13 mouse cellular contexts compared by ENCODE assay signal in the genomic region with DNA sequence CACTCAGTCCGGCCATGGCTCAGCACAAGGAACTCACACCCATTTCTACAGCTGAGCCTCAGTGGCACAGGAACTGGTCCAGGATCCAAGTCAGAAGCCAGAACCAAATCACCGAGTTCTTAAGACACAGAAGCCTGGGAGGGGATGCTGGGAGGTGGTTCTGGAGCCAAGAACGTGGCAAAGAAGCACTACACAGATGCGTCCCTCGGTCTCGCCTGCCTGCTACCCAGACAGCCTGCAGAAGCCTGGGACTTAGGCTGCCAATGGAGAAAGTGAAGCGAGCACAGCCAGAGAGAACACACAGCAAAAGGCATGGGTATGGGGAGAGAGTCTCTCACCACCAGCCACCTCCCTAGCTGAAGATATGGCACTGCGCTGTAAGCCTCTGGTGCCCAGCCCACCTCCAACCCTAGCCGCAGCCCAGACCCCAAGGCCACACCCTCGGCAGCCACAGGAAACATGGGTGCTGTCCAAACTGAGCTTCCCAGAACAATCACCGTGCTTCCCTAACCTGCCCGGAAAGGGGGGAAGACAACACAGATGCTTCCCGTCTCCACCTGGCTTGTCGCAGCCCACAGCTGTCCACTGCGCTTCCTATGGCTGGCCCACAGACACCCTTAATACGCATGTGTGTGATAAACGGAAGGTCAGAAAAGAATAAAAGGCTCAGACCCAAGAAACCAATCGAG. TPM values are rescaled to one million over a fixed set of nuclear protein-coding genes. Genes with fewer than 3 reads are reported as not detected.
DNase-seq lines count a peak whose midpoint lies in the region; ATAC-seq and TF ChIP-seq lines count a peak whose summit lies in the region.
"Had no signal": no experiment of that assay in that cellular context is flagged by ENCODE, and none has a peak within 500 bp of the region (broad histone marks: within the 10 kb centered on the region; RNA-seq: fewer than 3 reads in every experiment).

No protein-coding gene starts in this region.

- no peak overlapping the region for H3K4me2 ChIP-seq in limb, embryonic 13.5 days (replicated peaks)
- H3K4me2 ChIP-seq: hindbrain, embryonic 14.5 days; midbrain, embryonic 12.5 days had no signal

- 87% methylated on average over 18 of the region's 18 CpGs for WGBS in embryonic facial prominence, embryonic 10.5 days
- WGBS in limb, embryonic 13.5 days, result 80% methylated on average over 18 of the region's 18 CpGs

- no peak for ATAC-seq in limb, embryonic 13.5 days (ENCODE audit: low FRiP score, low read depth)
- ATAC-seq: liver, postnatal 0 days had no signal

- no peak for DNase-seq in gastrocnemius, adult 2 months
- DNase-seq in gastrocnemius, adult 18-20 months (ENCODE audit: low spot score), result no peak
- peak; percentile 29 to 78 for DNase-seq in kidney, postnatal 25 days
- no peak for DNase-seq in kidney, adult 8-10 months
- no peak for DNase-seq in embryonic facial prominence, embryonic 10.5 days (ENCODE audit: low spot score)
- no peak for DNase-seq in gastrocnemius, adult 8-10 months (ENCODE audit: low spot score in 2 of 2)
- no peak for DNase-seq in ovary, postnatal 14 days (ENCODE audit: low spot score)
- DNase-seq: adrenal gland, adult 2 months; gastrocnemius, postnatal 10 days; liver, postnatal 0 days had no signal

- no peaks in the 10 kb centered on the region for H3K36me3 ChIP-seq in embryonic facial prominence, embryonic 10.5 days (replicated peaks)
- H3K36me3 ChIP-seq in limb, embryonic 13.5 days, result no peaks in the 10 kb centered on the region
- H3K36me3 ChIP-seq: midbrain, embryonic 12.5 days had no signal

- H3K27ac ChIP-seq in gastrocnemius, adult 2 months, result peak overlapping the region; percentile 53
- peak overlapping the region; percentile 35; the same call in 1 of the 2 replicates for H3K27ac ChIP-seq in embryonic facial prominence, embryonic 10.5 days (replicated peaks)
- no peak overlapping the region for H3K27ac ChIP-seq in limb, embryonic 13.5 days
- H3K27ac ChIP-seq: hindbrain, embryonic 14.5 days; midbrain, embryonic 12.5 days had no signal

- no peaks in the 10 kb centered on the region for H3K9me3 ChIP-seq in embryonic facial prominence, embryonic 10.5 days
- no peaks in the 10 kb centered on the region for H3K9me3 ChIP-seq in limb, embryonic 13.5 days
- H3K9me3 ChIP-seq: midbrain, embryonic 12.5 days had no signal

- peaks cover 100% of the 10 kb centered on the region for H3K4me1 ChIP-seq in embryonic facial prominence, embryonic 10.5 days
- H3K4me1 ChIP-seq in limb, embryonic 13.5 days, result peaks cover 94% of the 10 kb centered on the region

- peak overlapping the region; percentile 7; the same call in 1 of the 2 replicates for H3K4me3 ChIP-seq in gastrocnemius, adult 2 months
- H3K4me3 ChIP-seq in embryonic facial prominence, embryonic 10.5 days, result no peak overlapping the region
- H3K4me3 ChIP-seq in limb, embryonic 13.5 days, result no peak overlapping the region
- H3K4me3 ChIP-seq: midbrain, embryonic 12.5 days had no signal

- H3K9ac ChIP-seq in limb, embryonic 13.5 days, result 0 out of 2 replicates have a peak overlapping the region, but pooled peaks have one; percentile 25
- H3K9ac ChIP-seq: hindbrain, embryonic 14.5 days; liver, postnatal 0 days; midbrain, embryonic 12.5 days had no signal

- intact Hi-C loops in gastrocnemius, adult 2 months (cut with DNase I), result no loop called here

- no peak for TF ChIP-seq CTCF in gastrocnemius, adult 2 months (IDR thresholded peaks at IDR 0.05)

- no peaks in the 10 kb centered on the region for H3K27me3 ChIP-seq in embryonic facial prominence, embryonic 10.5 days (replicated peaks; ENCODE audit: low read depth, poor library complexity, severe bottlenecking)
- no peaks in the 10 kb centered on the region for H3K27me3 ChIP-seq in limb, embryonic 13.5 days

RNA-seq across cellular contexts. Expression of gene Spsb1, which starts 13.6 kb away (rescaled TPM):
- 10 to 100 TPM in 1 of 2 experiments, 1 to 10 TPM in 1; 5.5 to 16.1 TPM for total RNA-seq in gastrocnemius, adult 2 months (2021)
- total RNA-seq in gastrocnemius, adult 18-20 months (2021), result 1 to 10 TPM; 5.9 to 9.6 TPM
- 16.7 and 21.4 TPM in 2 replicates for polyA plus RNA-seq in embryonic facial prominence, embryonic 10.5 days (2016; fragmentation: Nextera tagmentation; extraction: Ambion mirVana)
- polyA plus RNA-seq in limb, embryonic 13.5 days (2015; fragmentation: Nextera tagmentation; extraction: Ambion mirVana), result 18.1 and 22.3 TPM in 2 replicates
- total RNA-seq in gastrocnemius, adult 8-10 months (2022), result 10 to 100 TPM in 1 of 4 experiments, 1 to 10 TPM in 3; 3.6 to 10.5 (median 4.7) TPM

Comparison
In these comparisons a context has a peak if more than half of its experiments do, and no peak if none do; other contexts are left out.
1. DNase-seq: peak in kidney, postnatal 25 days (2 of 2); none in gastrocnemius, adult 2 months (single experiment), gastrocnemius, adult 18-20 months (single experiment), kidney, adult 8-10 months (0 of 2), embryonic facial prominence, embryonic 10.5 days (single experiment), gastrocnemius, adult 8-10 months (0 of 2) and ovary, postnatal 14 days (single experiment).